ENCODE assay signal across 14 mouse cellular contexts in genomic region chr15:84490486-84490885, GRCm38 (mm10). TPM values are rescaled to one million over a fixed set of nuclear protein-coding genes. Genes with fewer than 3 reads are reported as not detected.
"Had no signal": no experiment of that assay in that cellular context is flagged by ENCODE, and none has a peak within 500 bp of the region (broad histone marks: within the 10 kb centered on the region; RNA-seq: fewer than 3 reads in every experiment).

No protein-coding gene starts in this region.

- ATAC-seq: lung, postnatal 0 days had no signal

- H3K27ac ChIP-seq: limb, embryonic 13.5 days; liver, embryonic 15.5 days; stomach, embryonic 15.5 days had no signal

- H3K4me1 ChIP-seq: liver, embryonic 15.5 days; stomach, embryonic 15.5 days had no signal

- H3K4me3 ChIP-seq: limb, embryonic 13.5 days; liver, embryonic 15.5 days; stomach, embryonic 15.5 days had no signal

- H3K27me3 ChIP-seq: liver, embryonic 15.5 days; stomach, embryonic 15.5 days had no signal

- DNase-seq: kidney, adult 18-20 months; kidney, postnatal 10 days; left cerebral cortex, postnatal 4 days; lung, adult 2 months; lung, postnatal 36 days; right cerebral cortex, postnatal 14 days; thymus, adult 2 months; thymus, postnatal 25 days had no signal

- H3K9me3 ChIP-seq: liver, embryonic 15.5 days; stomach, embryonic 15.5 days had no signal

- H3K36me3 ChIP-seq: limb, embryonic 13.5 days; liver, embryonic 15.5 days; stomach, embryonic 15.5 days had no signal

- H3K9ac ChIP-seq: limb, embryonic 13.5 days; liver, embryonic 15.5 days; stomach, embryonic 15.5 days had no signal

- H3K4me2 ChIP-seq: limb, embryonic 13.5 days; liver, embryonic 15.5 days; stomach, embryonic 15.5 days had no signal

RNA-seq across cellular contexts. Expression of gene Shisal1, which starts 43.6 kb away (rescaled TPM):
- total RNA-seq: megakaryocyte progenitor cell, adult 5-6 weeks; neutrophil, adult 5-6 weeks had no signal
